Mouse (Mus musculus): ENCODE measurements around the gene Carmil1.

GRCm38 (mm10) chr13:24195371-24195770 is 85.2 kb downstream of the Carmil1 start:
- TF ChIP-seq CTCF (IDR thresholded peaks at IDR 0.05) (no peak), POLR2A (IDR thresholded peaks at IDR 0.05; ENCODE audit: insufficient read depth, low read depth, low read length) (no peak)
